Mouse (Mus musculus) bone marrow macrophage, adult 2 months (primary cell): ENCODE data around the gene Tgfbr3. TPM values are rescaled to one million over a fixed set of nuclear protein-coding genes. Genes with fewer than 3 reads are reported as not detected.

Source experiments
- H3K27ac ChIP-seq: 2 replicates; pipeline ENCODE4 v1.5.1; 2012; ENCODE audit warnings: low read depth, low read length; ENCODE audit not compliant: insufficient read depth
- H3K4me1 ChIP-seq: 2 replicates; pipeline ENCODE4 v1.6.1; 2012; ENCODE audit warnings: low read length; ENCODE audit not compliant: control insufficient read depth, insufficient read depth
- H3K4me3 ChIP-seq: 2 replicates; pipeline ENCODE4 v1.5.1; 2012; ENCODE audit warnings: mild to moderate bottlenecking, low read length, moderate library complexity; ENCODE audit not compliant: insufficient read depth
- CTCF ChIP-seq: IDR thresholded peaks from 2 replicates; pipeline ENCODE4 v1.5.1; 2012; ENCODE audit warnings: low read depth, mild to moderate bottlenecking, low read length, moderate library complexity
- POLR2A ChIP-seq: IDR thresholded peaks from 2 replicates; pipeline ENCODE4 v1.6.1; 2012; ENCODE audit warnings: mild to moderate bottlenecking, low read depth, low read length, borderline replicate concordance
- polyA plus RNA-seq: library from polyadenylated mRNA; stranded (reverse); fragments of >200 nt; gene quantifications from 2 replicates; pipeline ENCODE4 v1.2.4, GENCODE M21; 2012; ENCODE audit not compliant: missing spikeins, insufficient read depth, insufficient read length

Gene Tgfbr3
- polyA plus RNA-seq = 0.51 and 1.1 TPM in 2 replicates

DNA sequence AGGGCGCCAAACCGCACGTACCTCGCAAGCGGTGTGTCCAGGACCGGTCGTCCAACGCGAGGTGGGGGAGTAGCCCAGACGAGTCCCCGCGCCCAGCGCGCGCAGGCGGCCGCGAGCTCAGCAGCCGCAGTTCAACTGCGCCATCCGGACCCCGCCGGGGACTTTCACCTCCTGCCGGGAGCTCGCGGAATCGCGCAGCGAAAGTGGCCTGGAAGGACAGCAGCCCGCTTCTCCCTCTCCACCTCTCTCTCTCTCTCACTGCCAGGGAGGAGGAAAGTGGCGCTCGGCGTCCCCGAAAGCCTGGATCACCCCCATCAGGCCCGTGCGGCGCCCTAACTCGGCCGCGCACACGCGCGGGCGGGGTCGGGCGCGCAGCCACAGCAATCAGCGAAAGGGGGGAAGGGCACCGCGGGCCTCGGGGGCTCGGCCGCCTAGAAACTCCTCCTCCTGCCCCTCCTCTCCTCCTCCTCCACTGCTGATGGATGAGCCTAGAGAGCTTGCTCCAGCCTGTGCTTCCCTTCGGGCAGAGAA lies at the start of gene Tgfbr3:
Tgfbr3 (minus strand) TSS at position 396 of the 531 bp plus-strand sequence.
- no peak for TF ChIP-seq POLR2A
- TF ChIP-seq CTCF = no peak
- Histone ChIP-seq H3K27ac (no peak within 1 kb of the TSS), H3K4me1 (no peaks in the 10 kb centered on the region), H3K4me3 (peak within 1 kb of the TSS; percentile 73)

DNA sequence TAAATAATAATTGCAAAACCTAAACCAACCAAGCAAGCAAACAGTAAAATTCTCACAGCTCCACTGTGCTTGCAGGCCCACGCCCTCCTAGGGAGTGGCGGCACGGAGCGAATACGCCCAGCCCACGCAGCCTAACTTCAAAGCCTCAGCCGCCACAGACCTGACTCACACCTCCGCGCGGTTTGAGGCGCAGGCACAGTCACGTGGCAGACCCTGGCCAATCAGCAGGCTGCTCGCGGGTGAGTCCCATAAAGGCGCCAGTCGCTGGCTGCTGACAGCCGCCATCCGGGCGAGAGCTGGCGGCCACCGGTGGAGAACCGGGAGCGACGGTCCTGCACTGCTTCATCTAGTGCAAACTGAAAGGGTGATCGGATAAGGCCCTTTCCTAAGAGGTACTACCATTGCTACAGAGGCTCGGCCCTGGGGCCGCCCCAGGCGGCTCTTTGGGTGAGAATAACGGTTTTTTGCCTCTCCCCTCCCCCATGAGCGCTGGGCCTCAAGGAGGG lies 41.5 kb upstream of the Tgfbr3 start, which contains the start of gene Brdt:
Brdt (plus strand) TSS at position 244 of the 506 bp plus-strand sequence.
- H3K4me1 ChIP-seq = no peaks in the 10 kb centered on the region
- H3K4me3 ChIP-seq = no peak within 1 kb of the TSS
- H3K27ac ChIP-seq = no peak within 1 kb of the TSS
- no peak for TF ChIP-seq CTCF
- TF ChIP-seq POLR2A = no peak

DNA sequence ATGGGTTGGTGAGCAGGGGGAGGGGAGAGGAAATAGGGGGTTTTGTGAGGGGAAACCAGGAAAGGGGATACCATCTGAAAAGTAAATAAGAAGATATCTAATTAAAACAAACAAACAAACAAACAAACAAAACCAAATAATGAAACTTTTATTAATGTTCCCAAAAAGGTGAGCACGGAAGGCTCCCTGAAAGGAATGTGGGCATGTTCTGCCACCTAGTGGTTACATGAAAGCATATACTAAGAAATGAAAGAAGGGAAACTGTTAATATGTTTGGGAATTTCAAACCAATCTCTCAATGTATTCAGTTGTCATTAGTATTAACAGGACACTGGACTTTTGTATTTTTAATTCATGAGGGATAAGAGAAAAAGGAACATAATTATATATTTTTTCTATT lies 31.3 kb upstream of the Tgfbr3 start:
- H3K4me3 ChIP-seq = no peak overlapping the region
- TF ChIP-seq CTCF = no peak
- TF ChIP-seq POLR2A = no peak

GRCm38 (mm10) chr5:107317141-107317540 lies 27.7 kb upstream of the Tgfbr3 start:
- Histone ChIP-seq H3K4me1 (no peaks in the 10 kb centered on the region), H3K4me3 (no peak overlapping the region), H3K27ac (no peak overlapping the region)
- TF ChIP-seq POLR2A (no peak), CTCF (no peak)

More for the DNA sequence above, 31.3 kb upstream of the Tgfbr3 start:
- H3K4me1 ChIP-seq = no peaks in the 10 kb centered on the region
- no peak overlapping the region for H3K27ac ChIP-seq

DNA sequence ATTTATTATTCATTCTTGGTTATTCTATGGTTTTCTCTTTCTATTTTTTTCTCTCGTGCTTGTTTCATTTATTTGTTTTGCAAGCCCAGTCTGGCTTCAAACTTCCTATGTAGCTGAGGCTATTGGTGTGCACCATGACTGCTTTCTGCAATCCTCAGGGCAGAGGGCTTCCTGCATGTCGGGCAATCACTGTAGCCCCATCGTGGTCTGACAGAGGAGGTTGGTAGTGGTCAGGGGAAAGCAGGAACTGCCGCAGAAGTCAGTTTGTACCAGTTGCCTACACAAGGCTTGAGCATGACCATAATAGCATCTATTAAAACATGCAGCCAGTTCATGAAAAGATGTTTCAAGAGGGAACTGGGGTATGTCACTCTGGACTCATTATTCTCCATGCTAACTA lies 18.0 kb upstream of the Tgfbr3 start:
- Histone ChIP-seq H3K4me3 (no peak overlapping the region), H3K4me1 (no peaks in the 10 kb centered on the region), H3K27ac (no peak overlapping the region)
- TF ChIP-seq CTCF (no peak), POLR2A (no peak)

GRCm38 (mm10) chr5:107304117-107304825 lies 14.8 kb upstream of the Tgfbr3 start:
- Histone ChIP-seq H3K4me3 (no peak overlapping the region), H3K27ac (no peak overlapping the region), H3K4me1 (no peaks in the 10 kb centered on the region)
- TF ChIP-seq CTCF (no peak), POLR2A (no peak)

- H3K4me1 ChIP-seq = no peaks in the 10 kb centered on the region
- H3K4me3 ChIP-seq = no peak overlapping the region
- TF ChIP-seq CTCF (no peak), POLR2A (no peak)
- no peak overlapping the region for H3K27ac ChIP-seq
Observed at GRCm38 (mm10) chr5:107303350-107303861, 14.0 kb upstream of the Tgfbr3 start.

DNA sequence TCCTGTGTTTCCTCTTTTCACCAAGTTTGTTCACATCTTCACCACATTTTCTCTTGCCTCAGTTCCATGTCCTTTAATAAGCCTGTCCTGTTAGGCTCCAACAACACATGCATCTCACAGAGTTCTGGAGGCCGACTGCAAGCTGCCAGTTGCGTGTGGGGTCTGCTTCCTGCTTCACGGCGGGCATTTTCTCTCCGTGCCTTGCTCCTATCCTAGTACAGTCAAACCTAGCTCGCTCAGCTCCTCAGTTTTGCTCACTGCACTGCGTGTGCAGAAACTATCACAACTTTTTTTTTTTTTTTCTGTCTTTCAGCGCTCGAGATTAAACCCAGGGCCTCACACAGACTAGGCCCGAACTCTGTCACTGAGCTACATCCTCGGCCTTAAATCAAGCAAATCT lies 9.4 kb upstream of the Tgfbr3 start:
- TF ChIP-seq CTCF (no peak), POLR2A (no peak)
- H3K4me1 ChIP-seq = no peaks in the 10 kb centered on the region

GRCm38 (mm10) chr5:107296512-107297322 lies 7.3 kb upstream of the Tgfbr3 start:
- Histone ChIP-seq H3K4me1 (no peaks in the 10 kb centered on the region), H3K4me3 (no peak overlapping the region), H3K27ac (no peak overlapping the region)
- no peak for TF ChIP-seq CTCF
- no peak for TF ChIP-seq POLR2A

More for the DNA sequence above, 9.4 kb upstream of the Tgfbr3 start:
- no peak overlapping the region for H3K27ac ChIP-seq
- no peak overlapping the region for H3K4me3 ChIP-seq
